Mouse (Mus musculus): Measurements from ENCODE around the gene Omp. TPM values are rescaled to one million over a fixed set of nuclear protein-coding genes. Genes with fewer than 3 reads are reported as not detected.

Omp gene
- polyA plus RNA-seq, 1 experiment from 2014 or later, result 0.66 TPM

- no peaks in the 10 kb centered on the region for H3K36me3 ChIP-seq (ENCODE audit: control insufficient read depth, insufficient read depth)
- H3K9me3 ChIP-seq (ENCODE audit: control insufficient read depth, low read length), result no peaks in the 10 kb centered on the region
- no peaks in the 10 kb centered on the region for H3K27me3 ChIP-seq (replicated peaks; ENCODE audit: control insufficient read depth, insufficient read depth, low read length)
- ATAC-seq, result no peak
- no peak overlapping the region for H3K27ac ChIP-seq (ENCODE audit: low read length)
- peaks cover 15% of the 10 kb centered on the region for H3K4me1 ChIP-seq (replicated peaks; ENCODE audit: control insufficient read depth, insufficient read depth, low read length)
- WGBS, result 51% methylated on average over 5 of the region's 5 CpGs
- H3K4me3 ChIP-seq (replicated peaks; ENCODE audit: low read length), result no peak overlapping the region
- no peak overlapping the region for H3K9ac ChIP-seq (replicated peaks; ENCODE audit: low read depth, low read length)
- no peak overlapping the region for H3K4me2 ChIP-seq (ENCODE audit: low read length)
Measured at GRCm38 (mm10) chr7:98157636-98158332, 12.5 kb upstream of the Omp start.

DNA sequence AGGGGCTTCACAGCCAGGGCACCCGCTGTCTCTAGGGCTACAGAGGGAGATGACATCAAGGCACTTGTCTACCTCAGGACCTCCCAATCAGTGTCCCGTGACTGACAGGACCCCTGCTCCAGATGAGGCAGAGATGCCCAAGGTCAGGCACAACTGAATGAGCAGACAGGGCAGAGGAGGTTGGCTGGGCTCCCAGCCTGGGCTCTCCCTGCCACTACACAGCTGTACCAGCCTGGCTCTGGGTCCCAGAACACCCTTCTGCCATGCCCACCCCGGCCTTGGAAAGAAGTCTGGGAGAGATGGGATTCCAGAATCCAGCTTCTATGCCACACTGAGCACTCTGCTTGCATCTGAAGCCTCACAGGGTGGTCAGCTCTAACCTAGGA, 11.0 kb upstream of the Omp start:
- Histone ChIP-seq H3K4me1 (replicated peaks; ENCODE audit: control insufficient read depth, insufficient read depth, low read length) (peaks cover 15% of the 10 kb centered on the region), H3K27ac (ENCODE audit: low read length) (no peak overlapping the region), H3K9ac (replicated peaks; ENCODE audit: low read depth, low read length) (no peak overlapping the region), H3K4me3 (replicated peaks; ENCODE audit: low read length) (no peak overlapping the region), H3K36me3 (ENCODE audit: control insufficient read depth, insufficient read depth) (no peaks in the 10 kb centered on the region), H3K4me2 (ENCODE audit: low read length) (no peak overlapping the region), H3K9me3 (ENCODE audit: control insufficient read depth, low read length) (no peaks in the 10 kb centered on the region), H3K27me3 (replicated peaks; ENCODE audit: control insufficient read depth, insufficient read depth, low read length) (no peaks in the 10 kb centered on the region)
- peak; percentile 3; the same call in 1 of the 2 replicates for ATAC-seq
- 50% methylated on average over 3 of the region's 3 CpGs for WGBS

DNA sequence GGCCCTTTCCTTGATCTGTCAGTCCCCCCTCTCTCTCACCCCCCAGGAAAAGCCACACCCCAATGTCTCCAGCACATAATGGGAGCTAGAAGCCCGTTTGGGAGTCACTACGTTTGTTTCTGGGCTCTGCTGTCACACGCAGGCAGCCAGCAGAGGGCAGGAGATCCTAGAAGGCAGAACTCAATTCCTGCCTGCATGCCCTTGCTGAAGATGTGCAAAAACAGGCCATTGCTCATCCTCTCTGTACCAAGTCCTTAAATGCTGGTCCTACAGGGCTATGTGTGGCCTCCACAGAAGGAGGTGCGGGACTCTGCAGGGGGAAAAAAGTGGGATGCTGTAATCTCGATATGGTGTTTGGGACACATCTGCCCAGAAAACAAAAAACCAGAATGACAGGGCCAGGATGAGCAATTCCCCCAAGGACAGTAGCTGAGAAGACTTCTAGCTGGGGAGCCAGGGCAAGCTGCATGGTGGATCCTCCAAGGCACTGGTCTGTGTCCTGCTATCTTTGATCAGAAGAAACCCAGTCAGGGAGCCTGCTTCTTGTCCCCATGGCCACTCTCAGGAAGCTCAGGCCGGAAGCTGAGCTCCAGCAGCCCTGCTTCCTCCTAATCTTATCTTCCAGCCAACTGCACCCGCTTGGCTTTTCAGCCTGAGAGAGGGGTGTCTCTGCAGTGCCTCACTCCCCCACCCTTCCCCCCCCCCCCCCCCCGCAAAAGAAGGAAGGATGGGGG, 10.4 kb upstream of the Omp start:
- Histone ChIP-seq H3K4me3 (replicated peaks; ENCODE audit: low read length) (no peak overlapping the region), H3K36me3 (ENCODE audit: control insufficient read depth, insufficient read depth) (no peaks in the 10 kb centered on the region), H3K27me3 (replicated peaks; ENCODE audit: control insufficient read depth, insufficient read depth, low read length) (no peaks in the 10 kb centered on the region), H3K27ac (ENCODE audit: low read length) (no peak overlapping the region), H3K9me3 (ENCODE audit: control insufficient read depth, low read length) (no peaks in the 10 kb centered on the region), H3K4me2 (ENCODE audit: low read length) (no peak overlapping the region), H3K4me1 (replicated peaks; ENCODE audit: control insufficient read depth, insufficient read depth, low read length) (peaks cover 15% of the 10 kb centered on the region), H3K9ac (replicated peaks; ENCODE audit: low read depth, low read length) (no peak overlapping the region)
- 29% methylated on average over 7 of the region's 8 CpGs for WGBS
- ATAC-seq, result peak; percentile 53

DNA sequence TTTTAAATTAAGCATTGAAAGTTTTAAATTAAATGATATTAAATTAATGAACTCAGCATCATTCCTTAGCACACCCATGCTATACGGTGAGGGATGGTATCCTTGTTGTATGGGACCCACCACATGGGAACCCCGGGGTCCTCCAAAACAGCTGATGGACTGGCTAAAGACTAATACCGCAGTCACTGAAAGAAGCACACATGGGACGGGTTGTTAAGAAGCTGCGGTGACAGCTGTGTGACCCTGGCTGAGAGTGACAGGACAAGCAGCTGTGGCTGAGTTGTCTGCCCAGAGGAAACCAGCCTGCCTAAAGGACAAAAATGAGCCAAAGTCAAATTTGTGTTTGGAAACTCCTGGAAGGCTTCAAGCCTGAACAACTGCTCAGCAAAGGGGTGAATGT, 8.6 kb upstream of the Omp start:
- 92% methylated on average over 5 of the region's 5 CpGs for WGBS
- ATAC-seq, result no peak
- no peaks in the 10 kb centered on the region for H3K27me3 ChIP-seq (replicated peaks; ENCODE audit: control insufficient read depth, insufficient read depth, low read length)
- peaks cover 24% of the 10 kb centered on the region for H3K4me1 ChIP-seq (replicated peaks; ENCODE audit: control insufficient read depth, insufficient read depth, low read length)
- H3K9me3 ChIP-seq (ENCODE audit: control insufficient read depth, low read length), result no peaks in the 10 kb centered on the region
- H3K9ac ChIP-seq (replicated peaks; ENCODE audit: low read depth, low read length), result no peak overlapping the region
- H3K4me2 ChIP-seq (ENCODE audit: low read length), result no peak overlapping the region
- no peak overlapping the region for H3K4me3 ChIP-seq (replicated peaks; ENCODE audit: low read length)
- H3K27ac ChIP-seq (ENCODE audit: low read length), result no peak overlapping the region
- no peaks in the 10 kb centered on the region for H3K36me3 ChIP-seq (ENCODE audit: control insufficient read depth, insufficient read depth)

- ATAC-seq, result no peak
- Histone ChIP-seq H3K27me3 (replicated peaks; ENCODE audit: control insufficient read depth, insufficient read depth, low read length) (no peaks in the 10 kb centered on the region), H3K4me1 (replicated peaks; ENCODE audit: control insufficient read depth, insufficient read depth, low read length) (peaks cover 24% of the 10 kb centered on the region), H3K9ac (replicated peaks; ENCODE audit: low read depth, low read length) (no peak overlapping the region), H3K4me3 (replicated peaks; ENCODE audit: low read length) (no peak overlapping the region), H3K36me3 (ENCODE audit: control insufficient read depth, insufficient read depth) (no peaks in the 10 kb centered on the region), H3K27ac (ENCODE audit: low read length) (no peak overlapping the region), H3K4me2 (ENCODE audit: low read length) (no peak overlapping the region), H3K9me3 (ENCODE audit: control insufficient read depth, low read length) (no peaks in the 10 kb centered on the region)
- WGBS, result 34% methylated on average over 3 of the region's 3 CpGs
Measured at GRCm38 (mm10) chr7:98153345-98153744, 8.0 kb upstream of the Omp start.

DNA sequence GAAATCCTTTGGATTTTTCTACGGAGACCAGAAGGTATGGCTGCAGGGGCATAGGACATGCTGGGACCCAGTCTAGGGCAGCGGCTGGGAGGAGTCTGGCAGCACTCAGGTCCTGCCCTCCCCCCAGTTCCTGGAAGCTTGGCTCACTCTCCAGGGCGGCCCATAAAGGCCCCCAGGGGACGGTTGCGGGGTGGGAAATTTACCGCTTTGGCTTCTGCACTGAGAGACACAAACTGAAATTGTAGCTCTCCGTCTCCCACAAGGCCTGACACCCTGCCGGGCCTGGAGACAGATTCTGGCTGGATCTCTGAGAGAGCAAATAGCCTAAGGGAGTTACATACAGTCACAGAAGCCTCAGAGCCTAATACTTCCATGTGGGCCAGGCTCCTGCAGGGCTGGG, 7.1 kb upstream of the Omp start:
- H3K4me1 ChIP-seq (replicated peaks; ENCODE audit: control insufficient read depth, insufficient read depth, low read length), result peaks cover 24% of the 10 kb centered on the region
- H3K9me3 ChIP-seq (ENCODE audit: control insufficient read depth, low read length), result no peaks in the 10 kb centered on the region
- H3K9ac ChIP-seq (replicated peaks; ENCODE audit: low read depth, low read length), result peak overlapping the region; percentile 22; the same call in 1 of the 2 replicates
- no peak for ATAC-seq
- no peaks in the 10 kb centered on the region for H3K27me3 ChIP-seq (replicated peaks; ENCODE audit: control insufficient read depth, insufficient read depth, low read length)
- no peak overlapping the region for H3K4me2 ChIP-seq (ENCODE audit: low read length)
- H3K27ac ChIP-seq (ENCODE audit: low read length), result no peak overlapping the region
- H3K4me3 ChIP-seq (replicated peaks; ENCODE audit: low read length), result no peak overlapping the region
- WGBS, result 63% methylated on average over 8 of the region's 8 CpGs
- H3K36me3 ChIP-seq (ENCODE audit: control insufficient read depth, insufficient read depth), result no peaks in the 10 kb centered on the region

DNA sequence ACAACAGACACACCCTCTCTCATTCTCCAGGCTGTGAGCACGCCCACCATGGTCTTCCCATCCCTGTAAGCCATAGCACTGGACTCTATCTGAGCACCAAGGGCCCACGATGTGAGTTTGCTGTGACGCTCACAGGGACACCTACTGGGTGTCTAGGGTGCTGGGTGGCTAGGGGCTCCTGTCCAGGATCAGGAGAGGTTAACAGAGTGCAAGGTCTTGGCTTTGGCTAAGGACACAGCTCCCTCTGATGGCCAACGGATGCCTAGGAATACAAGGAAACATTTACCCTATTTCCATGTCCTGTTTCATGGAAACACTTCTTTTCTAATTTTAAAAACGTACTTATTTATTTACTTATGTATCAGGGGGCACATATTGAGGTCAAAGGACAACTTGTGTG, 5.2 kb upstream of the Omp start:
- WGBS, result 49% methylated on average over 5 of the region's 5 CpGs
- H3K4me3 ChIP-seq (replicated peaks; ENCODE audit: low read length), result no peak overlapping the region
- no peak overlapping the region for H3K27ac ChIP-seq (ENCODE audit: low read length)
- no peak for ATAC-seq
- no peak overlapping the region for H3K9ac ChIP-seq (replicated peaks; ENCODE audit: low read depth, low read length)
- no peaks in the 10 kb centered on the region for H3K9me3 ChIP-seq (ENCODE audit: control insufficient read depth, low read length)
- H3K4me2 ChIP-seq (ENCODE audit: low read length), result no peak overlapping the region
- H3K36me3 ChIP-seq (ENCODE audit: control insufficient read depth, insufficient read depth), result no peaks in the 10 kb centered on the region
- H3K27me3 ChIP-seq (replicated peaks; ENCODE audit: control insufficient read depth, insufficient read depth, low read length), result no peaks in the 10 kb centered on the region
- peaks cover 16% of the 10 kb centered on the region for H3K4me1 ChIP-seq (replicated peaks; ENCODE audit: control insufficient read depth, insufficient read depth, low read length)

DNA sequence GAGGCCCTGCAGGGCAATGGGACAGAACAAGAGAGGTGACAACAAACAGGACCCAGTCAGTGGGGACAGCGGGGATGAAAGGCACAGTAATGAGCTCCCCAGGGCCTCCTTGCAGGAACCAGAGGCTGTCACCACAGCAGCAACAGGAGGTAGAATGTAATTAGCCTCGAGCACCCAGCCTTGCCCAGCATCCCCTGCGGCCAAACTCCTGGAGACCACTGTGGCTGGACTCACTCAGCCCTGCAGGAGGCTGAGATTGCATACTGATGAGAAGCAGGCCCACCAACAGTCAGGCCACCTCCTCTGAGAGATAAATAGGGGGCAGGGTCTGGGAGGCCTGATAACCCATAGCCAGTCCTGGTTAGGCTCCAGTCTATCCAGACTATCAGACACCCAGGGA, 4.5 kb upstream of the Omp start:
- H3K4me3 ChIP-seq (replicated peaks; ENCODE audit: low read length), result no peak overlapping the region
- ATAC-seq, result no peak
- WGBS, result 17% methylated on average over 3 of the region's 3 CpGs
- no peaks in the 10 kb centered on the region for H3K27me3 ChIP-seq (replicated peaks; ENCODE audit: control insufficient read depth, insufficient read depth, low read length)
- peaks cover 16% of the 10 kb centered on the region for H3K4me1 ChIP-seq (replicated peaks; ENCODE audit: control insufficient read depth, insufficient read depth, low read length)
- no peak overlapping the region for H3K9ac ChIP-seq (replicated peaks; ENCODE audit: low read depth, low read length)
- H3K9me3 ChIP-seq (ENCODE audit: control insufficient read depth, low read length), result no peaks in the 10 kb centered on the region
- H3K27ac ChIP-seq (ENCODE audit: low read length), result no peak overlapping the region
- no peak overlapping the region for H3K4me2 ChIP-seq (ENCODE audit: low read length)
- H3K36me3 ChIP-seq (ENCODE audit: control insufficient read depth, insufficient read depth), result no peaks in the 10 kb centered on the region

- 73% methylated on average over 10 of the region's 10 CpGs for WGBS
- no peaks in the 10 kb centered on the region for H3K27me3 ChIP-seq (replicated peaks; ENCODE audit: control insufficient read depth, insufficient read depth, low read length)
- H3K4me3 ChIP-seq (replicated peaks; ENCODE audit: low read length), result no peak overlapping the region
- H3K9me3 ChIP-seq (ENCODE audit: control insufficient read depth, low read length), result no peaks in the 10 kb centered on the region
- H3K27ac ChIP-seq (ENCODE audit: low read length), result 0 out of 2 replicates have a peak overlapping the region, but pooled peaks have one; percentile 47
- H3K4me2 ChIP-seq (ENCODE audit: low read length), result no peak overlapping the region
- H3K9ac ChIP-seq (replicated peaks; ENCODE audit: low read depth, low read length), result no peak overlapping the region
- H3K4me1 ChIP-seq (replicated peaks; ENCODE audit: control insufficient read depth, insufficient read depth, low read length), result peaks cover 16% of the 10 kb centered on the region
- no peaks in the 10 kb centered on the region for H3K36me3 ChIP-seq (ENCODE audit: control insufficient read depth, insufficient read depth)
- ATAC-seq, result peak; percentile 30; the same call in 1 of the 2 replicates
Measured at GRCm38 (mm10) chr7:98148721-98149407, 3.6 kb upstream of the Omp start.
